Mouse (Mus musculus) myocyte (in vitro differentiated cells): ENCODE results near the gene Nol8. TPM values are rescaled to one million over a fixed set of nuclear protein-coding genes. Genes with fewer than 3 reads are reported as not detected.

Source experiments
- H3K27me3 ChIP-seq: one replicate; pipeline ENCODE4 v1.6.1; 2011; ENCODE audit not compliant: control insufficient read depth, insufficient read depth, insufficient read length
- H3K36me3 ChIP-seq: one replicate; pipeline ENCODE4 v1.6.1; 2011; ENCODE audit not compliant: control insufficient read depth, insufficient read depth
- H3K4me2 ChIP-seq: one replicate; pipeline ENCODE4 v1.6.1; 2011; ENCODE audit warnings: low read depth, control low read depth
- H3K4me3 ChIP-seq: one replicate; pipeline ENCODE4 v1.5.1; 2011; ENCODE audit warnings: mild to moderate bottlenecking, control low read depth, moderate library complexity
- H3K79me2 ChIP-seq: one replicate; pipeline ENCODE4 v1.6.1; 2011; ENCODE audit not compliant: control insufficient read depth, insufficient read depth
- H3ac ChIP-seq: one replicate; pipeline ENCODE4 v1.6.1; 2011; ENCODE audit not compliant: control insufficient read depth, insufficient read length
- CEBPB ChIP-seq: IDR thresholded peaks from 2 replicates; pipeline ENCODE4 v1.6.1; 2011; ENCODE audit warnings: mild to moderate bottlenecking, moderate library complexity; ENCODE audit not compliant: poor library complexity, insufficient read depth, severe bottlenecking
- E2F4 ChIP-seq: IDR thresholded peaks from one replicate; pipeline ENCODE4 v1.6.1; 2011; ENCODE audit warnings: mild to moderate bottlenecking, control low read depth, moderate library complexity; ENCODE audit not compliant: insufficient read depth
- MAX ChIP-seq: IDR thresholded peaks from one replicate; pipeline ENCODE4 v1.6.1; 2011; ENCODE audit warnings: low read depth, mild to moderate bottlenecking, control low read depth
- MYOD1 ChIP-seq, 3 experiments: IDR thresholded peaks; one replicate each; pipeline ENCODE4 v1.6.1; 2011; ENCODE audit warnings: control low read depth in 2 of 3, low read depth in 2 of 3, mild to moderate bottlenecking in 2 of 3, moderate library complexity in 1 of 3; ENCODE audit not compliant: insufficient read length in 2 of 3, control insufficient read depth in 1 of 3
- MYOG ChIP-seq, 3 experiments: IDR thresholded peaks; one replicate each; pipeline ENCODE4 v1.6.1; 2011; ENCODE audit warnings: control low read depth in 2 of 3, low read depth in 2 of 3, mild to moderate bottlenecking in 2 of 3; ENCODE audit not compliant: insufficient read length in 2 of 3, control insufficient read depth in 1 of 3, insufficient read depth in 1 of 3
- POLR2A ChIP-seq: IDR thresholded peaks from one replicate; pipeline ENCODE4 v1.6.1; 2011; ENCODE audit warnings: low read depth, mild to moderate bottlenecking, control low read depth, moderate library complexity; ENCODE audit not compliant: insufficient read length
- POLR2AphosphoS2 ChIP-seq: IDR thresholded peaks from one replicate; pipeline ENCODE4 v1.6.1; 2011; ENCODE audit warnings: low read depth, control low read depth; ENCODE audit not compliant: insufficient read length
- REST ChIP-seq: IDR thresholded peaks from one replicate; pipeline ENCODE4 v1.6.1; 2011; ENCODE audit warnings: mild to moderate bottlenecking, control low read depth, moderate library complexity; ENCODE audit not compliant: insufficient read depth, insufficient read length
- SRF ChIP-seq: IDR thresholded peaks from one replicate; pipeline ENCODE4 v1.6.1; 2011; ENCODE audit warnings: low read depth; ENCODE audit not compliant: control insufficient read depth, insufficient read length
- TCF12 ChIP-seq: IDR thresholded peaks from one replicate; pipeline ENCODE4 v1.6.1; 2011; ENCODE audit warnings: mild to moderate bottlenecking, control low read depth; ENCODE audit not compliant: poor library complexity, insufficient read depth, severe bottlenecking
- TCF3 ChIP-seq: IDR thresholded peaks from one replicate; pipeline ENCODE4 v1.6.1; 2011; ENCODE audit warnings: low read depth, control low read depth; ENCODE audit not compliant: insufficient read length
- USF1 ChIP-seq: IDR thresholded peaks from one replicate; pipeline ENCODE4 v1.6.1; 2011; ENCODE audit warnings: low read depth, mild to moderate bottlenecking, control low read depth, moderate library complexity
- polyA plus RNA-seq: library from polyadenylated mRNA; unstranded; fragments of >200 nt; fragmentation: generic; extraction: Trizol; gene quantifications from one replicate; pipeline ENCODE4 v1.2.1, GENCODE M21; 2012; ENCODE audit warnings: missing spikeins

Gene Nol8
- polyA plus RNA-seq, 1 experiment, result 3.0 TPM

- H3K79me2 ChIP-seq, result peaks cover 4% of the 10 kb centered on the region
- H3K27me3 ChIP-seq, result no peaks in the 10 kb centered on the region
- H3K4me2 ChIP-seq, result no peak overlapping the region
- peaks cover 17% of the 10 kb centered on the region for H3K36me3 ChIP-seq
- H3ac ChIP-seq, result no peak overlapping the region
- no peak for TF ChIP-seq MAX
- TF ChIP-seq POLR2A, result no peak
- TF ChIP-seq POLR2AphosphoS2, result no peak
- no peak for TF ChIP-seq SRF
- TF ChIP-seq CEBPB, result no peak
- TF ChIP-seq MYOG (IDR thresholded peaks at IDR 0.05; ENCODE audit: control insufficient read depth in 1 of 3, insufficient read depth in 1 of 3, insufficient read length in 2 of 3, low read depth in 2 of 3), result no peak
- no peak for TF ChIP-seq E2F4
- TF ChIP-seq TCF12, result no peak
- no peak for TF ChIP-seq USF1
- no peak for TF ChIP-seq TCF3
- TF ChIP-seq REST, result no peak
- no peak overlapping the region for H3K4me3 ChIP-seq
Observed at GRCm38 (mm10) chr13:49617021-49617420, 35.9 kb upstream of the Nol8 start.

GRCm38 (mm10) chr13:49618365-49618764 lies 34.5 kb upstream of the Nol8 start:
- Histone ChIP-seq H3K4me2 (no peak overlapping the region), H3K4me3 (no peak overlapping the region), H3K36me3 (peaks cover 12% of the 10 kb centered on the region), H3K79me2 (peaks cover 4% of the 10 kb centered on the region), H3K27me3 (no peaks in the 10 kb centered on the region), H3ac (no peak overlapping the region)
- no peak for TF ChIP-seq MAX
- no peak for TF ChIP-seq CEBPB
- no peak for TF ChIP-seq TCF3
- no peak for TF ChIP-seq MYOD1 (IDR thresholded peaks at IDR 0.05; ENCODE audit: control insufficient read depth in 1 of 3, insufficient read length in 2 of 3, low read depth in 2 of 3)
- no peak for TF ChIP-seq SRF
- TF ChIP-seq POLR2AphosphoS2, result no peak
- no peak for TF ChIP-seq USF1
- TF ChIP-seq TCF12, result no peak
- no peak for TF ChIP-seq E2F4
- TF ChIP-seq REST, result no peak
- TF ChIP-seq POLR2A, result no peak
- no peak for TF ChIP-seq MYOG (IDR thresholded peaks at IDR 0.05; ENCODE audit: control insufficient read depth in 1 of 3, insufficient read depth in 1 of 3, insufficient read length in 2 of 3, low read depth in 2 of 3)

DNA sequence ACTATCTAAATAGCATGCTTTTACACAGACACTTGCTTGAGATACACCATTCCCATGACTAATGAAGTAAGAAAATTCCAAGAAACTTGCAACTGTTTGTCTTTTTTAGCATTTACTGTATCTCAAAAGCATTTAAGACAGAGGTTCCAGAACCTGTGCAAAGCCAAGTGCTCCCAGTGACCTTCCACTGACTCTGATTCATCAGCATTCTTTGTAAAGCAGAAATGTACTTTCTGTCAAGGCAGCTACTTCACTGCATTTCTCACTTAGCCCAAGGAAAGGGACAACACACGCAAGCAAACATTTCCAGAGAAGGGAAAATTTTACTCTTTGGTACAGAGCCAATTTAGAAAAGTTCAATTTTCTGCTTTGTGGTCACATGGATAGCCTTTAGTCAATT lies 29.7 kb upstream of the Nol8 start:
- Histone ChIP-seq H3ac (no peak overlapping the region), H3K36me3 (no peaks in the 10 kb centered on the region), H3K79me2 (peaks cover 2% of the 10 kb centered on the region), H3K27me3 (no peaks in the 10 kb centered on the region), H3K4me3 (no peak overlapping the region), H3K4me2 (no peak overlapping the region)
- no peak for TF ChIP-seq TCF3
- no peak for TF ChIP-seq MYOG (IDR thresholded peaks at IDR 0.05; ENCODE audit: control insufficient read depth in 1 of 3, insufficient read depth in 1 of 3, insufficient read length in 2 of 3, low read depth in 2 of 3)
- TF ChIP-seq POLR2A, result no peak
- no peak for TF ChIP-seq SRF
- no peak for TF ChIP-seq CEBPB
- no peak for TF ChIP-seq E2F4
- no peak for TF ChIP-seq MAX
- no peak for TF ChIP-seq USF1
- no peak for TF ChIP-seq REST
- TF ChIP-seq TCF12, result no peak
- TF ChIP-seq MYOD1 (IDR thresholded peaks at IDR 0.05; ENCODE audit: control insufficient read depth in 1 of 3, insufficient read length in 2 of 3, low read depth in 2 of 3), result no peak
- no peak for TF ChIP-seq POLR2AphosphoS2

DNA sequence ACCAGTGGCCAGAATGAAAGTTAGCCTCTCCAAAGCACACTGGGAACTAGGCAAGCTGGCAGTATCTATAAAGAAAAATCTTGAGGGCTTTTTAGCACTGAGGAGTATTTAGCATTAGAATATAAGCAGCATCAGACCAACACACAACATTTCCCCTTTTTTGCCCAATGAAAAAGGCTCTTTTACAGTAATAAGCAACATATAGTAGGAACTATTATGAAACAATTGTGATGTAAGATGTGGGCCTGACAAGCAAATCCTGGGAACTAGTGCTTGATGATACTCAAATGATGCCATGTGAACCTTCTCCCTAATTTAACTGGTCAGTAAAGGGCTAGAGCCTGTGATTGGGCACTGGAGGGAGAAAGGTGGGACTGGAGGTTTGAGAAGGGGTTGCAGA lies 24.7 kb upstream of the Nol8 start:
- H3K36me3 ChIP-seq, result no peaks in the 10 kb centered on the region
- TF ChIP-seq MYOG (IDR thresholded peaks at IDR 0.05; ENCODE audit: control insufficient read depth in 1 of 3, insufficient read depth in 1 of 3, insufficient read length in 2 of 3, low read depth in 2 of 3) (no peak), CEBPB (no peak), SRF (no peak), USF1 (no peak), POLR2AphosphoS2 (no peak), MYOD1 (IDR thresholded peaks at IDR 0.05; ENCODE audit: control insufficient read depth in 1 of 3, insufficient read length in 2 of 3, low read depth in 2 of 3) (no peak), REST (no peak), E2F4 (no peak), POLR2A (no peak), TCF12 (no peak), MAX (no peak), TCF3 (no peak)
- H3K79me2 ChIP-seq, result no peaks in the 10 kb centered on the region
- H3K27me3 ChIP-seq, result no peaks in the 10 kb centered on the region
- H3K4me3 ChIP-seq, result no peak overlapping the region
- no peak overlapping the region for H3K4me2 ChIP-seq
- H3ac ChIP-seq, result no peak overlapping the region

GRCm38 (mm10) chr13:49629076-49629475 lies 23.8 kb upstream of the Nol8 start:
- Histone ChIP-seq H3K36me3 (no peaks in the 10 kb centered on the region), H3K27me3 (no peaks in the 10 kb centered on the region), H3K4me3 (no peak overlapping the region), H3K4me2 (no peak overlapping the region), H3K79me2 (no peaks in the 10 kb centered on the region), H3ac (no peak overlapping the region)
- TF ChIP-seq REST, result no peak
- TF ChIP-seq E2F4, result no peak
- TF ChIP-seq CEBPB, result peak; percentile 71
- TF ChIP-seq MYOG (IDR thresholded peaks at IDR 0.05; ENCODE audit: control insufficient read depth in 1 of 3, insufficient read depth in 1 of 3, insufficient read length in 2 of 3, low read depth in 2 of 3), result no peak
- no peak for TF ChIP-seq USF1
